Mouse (Mus musculus) frontal cortex, postnatal 10 days (tissue): Measurements from ENCODE around the gene Fam155a.

Source experiments
- DNase-seq, 2 experiments: peaks; one replicate each; pipeline ENCODE4 v3.0.0; 2022; ENCODE audit warnings: low spot score in 2 of 2, mixed read lengths in 1 of 2

The Fam155a gene

GRCm38 (mm10) chr8:9493557-9494224 lies 277.3 kb downstream of the Fam155a start:
- DNase-seq, result no peak

GRCm38 (mm10) chr8:9482565-9482964 lies 288.4 kb downstream of the Fam155a start:
- no peak for DNase-seq

GRCm38 (mm10) chr8:9471290-9471689 lies 299.7 kb downstream of the Fam155a start:
- DNase-seq, result no peak

- DNase-seq, result no peak
These were observed 300.8 kb downstream of the Fam155a start for GRCm38 (mm10) chr8:9470114-9470513.

- no peak for DNase-seq
These were observed 309.9 kb downstream of the Fam155a start for GRCm38 (mm10) chr8:9461111-9461510.

GRCm38 (mm10) chr8:9460707-9461106 lies 310.3 kb downstream of the Fam155a start:
- no peak for DNase-seq

GRCm38 (mm10) chr8:9458614-9459013 lies 312.3 kb downstream of the Fam155a start:
- no peak for DNase-seq

GRCm38 (mm10) chr8:9455138-9455537 lies 315.8 kb downstream of the Fam155a start:
- DNase-seq, result no peak

GRCm38 (mm10) chr8:9453742-9454141 lies 317.2 kb downstream of the Fam155a start:
- DNase-seq, result no peak

- no peak for DNase-seq
These were observed 319.4 kb downstream of the Fam155a start for GRCm38 (mm10) chr8:9451543-9451942.

- no peak for DNase-seq
These were observed 322.3 kb downstream of the Fam155a start for GRCm38 (mm10) chr8:9448613-9449012.

GRCm38 (mm10) chr8:9437822-9438221 lies 333.1 kb downstream of the Fam155a start:
- DNase-seq, result no peak

GRCm38 (mm10) chr8:9435501-9435900 lies 335.5 kb downstream of the Fam155a start:
- DNase-seq, result no peak

- DNase-seq, result no peak
These were observed 338.2 kb downstream of the Fam155a start for GRCm38 (mm10) chr8:9432635-9433372.

- DNase-seq, result no peak
These were observed 342.1 kb downstream of the Fam155a start for GRCm38 (mm10) chr8:9428846-9429245.

- DNase-seq, result no peak
These were observed 346.9 kb downstream of the Fam155a start for GRCm38 (mm10) chr8:9424069-9424468.

GRCm38 (mm10) chr8:9423590-9423989 lies 347.4 kb downstream of the Fam155a start:
- no peak for DNase-seq

- DNase-seq, result no peak
These were observed 347.8 kb downstream of the Fam155a start for GRCm38 (mm10) chr8:9423184-9423583.

GRCm38 (mm10) chr8:9418856-9419800 lies 351.8 kb downstream of the Fam155a start:
- DNase-seq, result no peak

GRCm38 (mm10) chr8:9416189-9416588 lies 354.8 kb downstream of the Fam155a start:
- no peak for DNase-seq

GRCm38 (mm10) chr8:9408480-9408879 lies 362.5 kb downstream of the Fam155a start:
- DNase-seq, result no peak

GRCm38 (mm10) chr8:9406204-9406603 lies 364.8 kb downstream of the Fam155a start:
- no peak for DNase-seq
